Mouse (Mus musculus) myocyte (in vitro differentiated cells): ENCODE measurements at regions not wholly inside any gene's neighbourhood (a gene's known extent, or its start where the extent isn't known, plus 50 kb on each side); places are given as distances from the start of the nearest gene placed in this dataset.

Experiments used
- H3K27me3 ChIP-seq: one replicate; pipeline ENCODE4 v1.6.1; 2011; ENCODE audit not compliant: control insufficient read depth, insufficient read depth, insufficient read length
- H3K36me3 ChIP-seq: one replicate; pipeline ENCODE4 v1.6.1; 2011; ENCODE audit not compliant: control insufficient read depth, insufficient read depth
- H3K4me2 ChIP-seq: one replicate; pipeline ENCODE4 v1.6.1; 2011; ENCODE audit warnings: low read depth, control low read depth
- H3K4me3 ChIP-seq: one replicate; pipeline ENCODE4 v1.5.1; 2011; ENCODE audit warnings: mild to moderate bottlenecking, control low read depth, moderate library complexity
- H3K79me2 ChIP-seq: one replicate; pipeline ENCODE4 v1.6.1; 2011; ENCODE audit not compliant: control insufficient read depth, insufficient read depth
- H3ac ChIP-seq: one replicate; pipeline ENCODE4 v1.6.1; 2011; ENCODE audit not compliant: control insufficient read depth, insufficient read length
- CEBPB ChIP-seq: IDR thresholded peaks from 2 replicates; pipeline ENCODE4 v1.6.1; 2011; ENCODE audit warnings: mild to moderate bottlenecking, moderate library complexity; ENCODE audit not compliant: poor library complexity, insufficient read depth, severe bottlenecking
- E2F4 ChIP-seq: IDR thresholded peaks from one replicate; pipeline ENCODE4 v1.6.1; 2011; ENCODE audit warnings: mild to moderate bottlenecking, control low read depth, moderate library complexity; ENCODE audit not compliant: insufficient read depth
- MAX ChIP-seq: IDR thresholded peaks from one replicate; pipeline ENCODE4 v1.6.1; 2011; ENCODE audit warnings: low read depth, mild to moderate bottlenecking, control low read depth
- MYOD1 ChIP-seq, 3 experiments: IDR thresholded peaks; one replicate each; pipeline ENCODE4 v1.6.1; 2011; ENCODE audit warnings: control low read depth in 2 of 3, low read depth in 2 of 3, mild to moderate bottlenecking in 2 of 3, moderate library complexity in 1 of 3; ENCODE audit not compliant: insufficient read length in 2 of 3, control insufficient read depth in 1 of 3
- MYOG ChIP-seq, 3 experiments: IDR thresholded peaks; one replicate each; pipeline ENCODE4 v1.6.1; 2011; ENCODE audit warnings: control low read depth in 2 of 3, low read depth in 2 of 3, mild to moderate bottlenecking in 2 of 3; ENCODE audit not compliant: insufficient read length in 2 of 3, control insufficient read depth in 1 of 3, insufficient read depth in 1 of 3
- POLR2A ChIP-seq: IDR thresholded peaks from one replicate; pipeline ENCODE4 v1.6.1; 2011; ENCODE audit warnings: low read depth, mild to moderate bottlenecking, control low read depth, moderate library complexity; ENCODE audit not compliant: insufficient read length
- POLR2AphosphoS2 ChIP-seq: IDR thresholded peaks from one replicate; pipeline ENCODE4 v1.6.1; 2011; ENCODE audit warnings: low read depth, control low read depth; ENCODE audit not compliant: insufficient read length
- REST ChIP-seq: IDR thresholded peaks from one replicate; pipeline ENCODE4 v1.6.1; 2011; ENCODE audit warnings: mild to moderate bottlenecking, control low read depth, moderate library complexity; ENCODE audit not compliant: insufficient read depth, insufficient read length
- SRF ChIP-seq: IDR thresholded peaks from one replicate; pipeline ENCODE4 v1.6.1; 2011; ENCODE audit warnings: low read depth; ENCODE audit not compliant: control insufficient read depth, insufficient read length
- TCF12 ChIP-seq: IDR thresholded peaks from one replicate; pipeline ENCODE4 v1.6.1; 2011; ENCODE audit warnings: mild to moderate bottlenecking, control low read depth; ENCODE audit not compliant: poor library complexity, insufficient read depth, severe bottlenecking
- TCF3 ChIP-seq: IDR thresholded peaks from one replicate; pipeline ENCODE4 v1.6.1; 2011; ENCODE audit warnings: low read depth, control low read depth; ENCODE audit not compliant: insufficient read length
- USF1 ChIP-seq: IDR thresholded peaks from one replicate; pipeline ENCODE4 v1.6.1; 2011; ENCODE audit warnings: low read depth, mild to moderate bottlenecking, control low read depth, moderate library complexity

DNA sequence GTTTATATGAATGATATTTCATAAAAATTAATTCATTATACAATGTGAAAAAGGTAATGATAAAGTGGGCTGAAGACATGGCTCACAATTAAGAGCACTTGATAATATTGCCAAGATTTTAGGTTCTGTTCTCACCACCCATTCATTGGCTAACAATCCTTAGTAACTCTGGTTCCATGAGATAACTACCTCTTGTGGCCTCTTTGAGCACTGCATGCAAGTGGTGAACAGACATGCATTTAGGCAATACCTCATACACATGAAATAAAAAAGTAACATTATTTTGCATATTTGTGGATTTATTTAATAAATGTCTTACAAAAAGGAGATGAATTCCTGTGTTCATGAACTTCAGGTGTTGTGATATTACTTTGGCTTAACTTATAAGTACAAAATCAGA is 334.9 kb downstream of the Cdh10 start:
- H3K4me2 ChIP-seq = no peak overlapping the region
- no peaks in the 10 kb centered on the region for H3K79me2 ChIP-seq
- H3ac ChIP-seq = no peak overlapping the region
- no peak overlapping the region for H3K4me3 ChIP-seq
- TF ChIP-seq E2F4 (no peak), TCF3 (no peak), POLR2A (no peak), MYOG (IDR thresholded peaks at IDR 0.05; ENCODE audit: control insufficient read depth in 1 of 3, insufficient read depth in 1 of 3, insufficient read length in 2 of 3, low read depth in 2 of 3) (no peak), REST (no peak), MYOD1 (IDR thresholded peaks at IDR 0.05; ENCODE audit: control insufficient read depth in 1 of 3, insufficient read length in 2 of 3, low read depth in 2 of 3) (no peak), CEBPB (no peak), SRF (no peak), TCF12 (no peak), USF1 (no peak), POLR2AphosphoS2 (no peak)
- no peaks in the 10 kb centered on the region for H3K36me3 ChIP-seq
- H3K27me3 ChIP-seq = no peaks in the 10 kb centered on the region

GRCm38 (mm10) chr15:19162119-19162888 is 343.6 kb downstream of the Cdh10 start:
- Histone ChIP-seq H3K79me2 (no peaks in the 10 kb centered on the region), H3K4me2 (no peak overlapping the region), H3K27me3 (no peaks in the 10 kb centered on the region), H3K4me3 (no peak overlapping the region), H3K36me3 (no peaks in the 10 kb centered on the region), H3ac (no peak overlapping the region)
- no peak for TF ChIP-seq USF1
- TF ChIP-seq POLR2A = no peak
- TF ChIP-seq SRF = no peak

GRCm38 (mm10) chr15:19175470-19175869 is 356.7 kb downstream of the Cdh10 start:
- H3K36me3 ChIP-seq = no peaks in the 10 kb centered on the region
- H3K4me3 ChIP-seq = no peak overlapping the region
- H3ac ChIP-seq = no peak overlapping the region
- no peaks in the 10 kb centered on the region for H3K27me3 ChIP-seq
- H3K79me2 ChIP-seq = no peaks in the 10 kb centered on the region
- no peak overlapping the region for H3K4me2 ChIP-seq
- TF ChIP-seq MYOD1 (IDR thresholded peaks at IDR 0.05; ENCODE audit: control insufficient read depth in 1 of 3, insufficient read length in 2 of 3, low read depth in 2 of 3) = no peak
- no peak for TF ChIP-seq TCF12
- TF ChIP-seq SRF = no peak
- TF ChIP-seq TCF3 = no peak
- TF ChIP-seq USF1 = no peak
- no peak for TF ChIP-seq POLR2A
- TF ChIP-seq MAX = no peak
- no peak for TF ChIP-seq CEBPB
